Mouse (Mus musculus): ENCODE results near the gene Tent5c.

- no peak for TF ChIP-seq CTCF (IDR thresholded peaks at IDR 0.05; ENCODE audit: borderline replicate concordance, insufficient read depth, low read length)
- TF ChIP-seq POLR2A (IDR thresholded peaks at IDR 0.05; ENCODE audit: low read depth, low read length) = no peak
Observed at GRCm38 (mm10) chr3:100421354-100421753, 67.8 kb downstream of the Tent5c start.

Data from embryonic fibroblast, embryonic 13.5 days (primary cell).